Mouse (Mus musculus): ENCODE measurements at regions not wholly inside any gene's neighbourhood (a gene's known extent, or its start where the extent isn't known, plus 50 kb on each side); places are given as distances from the start of the nearest gene placed in this dataset.

- TF ChIP-seq GATA1 (IDR thresholded peaks at IDR 0.05; ENCODE audit: borderline replicate concordance, low read length) (no peak), FLI1 (IDR thresholded peaks at IDR 0.05; ENCODE audit: low read length) (no peak)
These were observed 672.4 kb downstream of the Bcl11a start for GRCm38 (mm10) chr11:24750144-24750779.

All from megakaryocyte, embryonic 14.5 days (primary cell).